Mouse (Mus musculus): ENCODE results near the gene Ubl5. TPM values are rescaled to one million over a fixed set of nuclear protein-coding genes. Genes with fewer than 3 reads are reported as not detected.

Ubl5 gene
- polyA plus RNA-seq, 1 experiment from 2014 or later: 338 TPM

DNA sequence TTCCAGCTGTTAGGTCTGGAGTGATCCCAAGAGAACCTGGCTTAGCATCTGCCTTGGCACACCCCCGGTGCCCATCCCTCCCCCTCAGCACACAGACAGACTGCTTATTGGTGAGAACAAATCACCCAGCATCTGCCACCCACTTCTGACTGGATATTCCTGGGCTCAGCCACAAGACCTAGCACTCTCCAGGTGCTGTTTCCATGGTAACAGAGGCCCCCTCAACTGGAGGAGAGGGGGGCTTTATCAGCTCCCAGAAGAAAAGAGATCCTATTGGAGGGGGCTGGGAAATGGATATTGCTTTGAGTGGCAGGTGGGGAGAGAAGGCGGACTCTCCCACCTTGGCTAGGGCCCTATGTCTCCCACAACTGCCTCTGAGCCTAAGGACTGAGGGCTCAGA, 21.3 kb downstream of the Ubl5 start:
- 88% methylated on average over 2 of the region's 2 CpGs for WGBS (ENCODE audit: insufficient replicate concordance)
- ATAC-seq (replicated peaks; ENCODE audit: insufficient number of reproducible peaks, low FRiP score, low TSS enrichment): no peak
- no peaks in the 10 kb centered on the region for H3K9me3 ChIP-seq (replicated peaks; ENCODE audit: control insufficient read depth, low read length)
- no peak overlapping the region for H3K4me3 ChIP-seq (ENCODE audit: low read depth, low read length)
- no peaks in the 10 kb centered on the region for H3K27me3 ChIP-seq (ENCODE audit: control insufficient read depth, insufficient read depth, low read length)
- no peaks in the 10 kb centered on the region; the same call in 1 of the 2 replicates for H3K4me1 ChIP-seq (ENCODE audit: control insufficient read depth, insufficient read depth, low read length)
- peaks cover 22% of the 10 kb centered on the region for H3K36me3 ChIP-seq (ENCODE audit: control insufficient read depth, insufficient read depth, low read length)
- no peak overlapping the region for H3K9ac ChIP-seq (ENCODE audit: low read depth, low read length)
- no peak overlapping the region for H3K4me2 ChIP-seq
- H3K27ac ChIP-seq (ENCODE audit: low read depth, low read length): no peak overlapping the region

DNA sequence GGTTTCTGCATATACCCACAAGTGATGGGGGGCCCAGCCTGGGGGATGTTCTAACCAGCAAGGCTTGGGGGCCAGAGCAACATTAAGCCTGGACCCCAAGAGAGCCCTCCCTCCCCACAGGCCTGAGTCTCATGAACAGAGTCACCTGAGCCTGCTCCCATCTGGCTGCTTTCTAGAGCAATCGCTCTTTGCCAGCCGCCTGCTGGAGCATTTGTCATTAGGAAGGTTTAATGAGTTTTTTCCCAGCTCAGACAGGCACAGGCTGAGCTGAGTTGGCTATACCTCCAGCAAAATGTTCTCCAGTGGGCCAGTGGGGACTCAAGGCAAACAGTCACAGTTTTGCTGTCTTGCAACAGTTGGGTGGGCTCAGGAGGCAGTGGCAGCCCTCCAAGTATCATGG, 21.7 kb downstream of the Ubl5 start:
- no peak overlapping the region for H3K4me3 ChIP-seq (ENCODE audit: low read depth, low read length)
- no peak overlapping the region for H3K9ac ChIP-seq (ENCODE audit: low read depth, low read length)
- WGBS (ENCODE audit: insufficient replicate concordance): 82% methylated on average over 2 of the region's 2 CpGs
- no peak overlapping the region for H3K27ac ChIP-seq (ENCODE audit: low read depth, low read length)
- ATAC-seq (replicated peaks; ENCODE audit: insufficient number of reproducible peaks, low FRiP score, low TSS enrichment): no peak
- H3K4me2 ChIP-seq: no peak overlapping the region
- H3K27me3 ChIP-seq (ENCODE audit: control insufficient read depth, insufficient read depth, low read length): no peaks in the 10 kb centered on the region
- peaks cover 22% of the 10 kb centered on the region for H3K36me3 ChIP-seq (ENCODE audit: control insufficient read depth, insufficient read depth, low read length)
- H3K9me3 ChIP-seq (replicated peaks; ENCODE audit: control insufficient read depth, low read length): no peaks in the 10 kb centered on the region
- no peaks in the 10 kb centered on the region; the same call in 1 of the 2 replicates for H3K4me1 ChIP-seq (ENCODE audit: control insufficient read depth, insufficient read depth, low read length)

DNA sequence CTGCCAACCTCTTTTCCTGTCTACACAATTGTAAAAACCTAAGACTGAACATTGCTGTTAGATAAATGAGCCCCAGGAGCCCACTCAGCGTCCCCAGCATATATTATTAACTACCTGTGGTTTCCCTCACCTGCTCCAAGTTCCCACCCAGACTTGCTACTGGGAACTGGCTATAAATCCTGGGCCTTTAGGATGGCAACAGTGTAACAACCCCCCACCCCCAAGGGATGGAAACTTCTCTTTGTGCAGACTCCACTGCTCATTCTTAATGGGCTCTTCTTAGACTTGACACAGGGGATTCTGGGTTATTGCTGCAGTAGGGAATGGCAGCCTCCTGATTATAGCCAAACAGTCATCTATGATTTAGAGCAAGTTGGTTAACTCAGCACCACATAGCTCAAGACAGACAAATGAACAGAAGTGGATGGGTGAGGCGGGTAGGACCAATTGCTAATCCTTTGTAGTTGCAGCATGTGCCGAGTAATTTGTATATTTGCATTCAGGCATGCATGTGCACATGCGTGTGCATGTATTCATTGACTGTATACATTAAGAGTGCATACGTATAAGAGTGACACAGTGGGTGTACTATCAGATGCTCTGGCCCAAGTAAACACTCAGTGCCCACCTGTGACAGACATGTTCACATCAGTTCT, 22.4 kb downstream of the Ubl5 start:
- ATAC-seq (replicated peaks; ENCODE audit: insufficient number of reproducible peaks, low FRiP score, low TSS enrichment): no peak
- H3K9me3 ChIP-seq (replicated peaks; ENCODE audit: control insufficient read depth, low read length): no peaks in the 10 kb centered on the region
- no peak overlapping the region for H3K4me2 ChIP-seq
- 78% methylated on average over 5 of the region's 5 CpGs for WGBS (ENCODE audit: insufficient replicate concordance)
- H3K36me3 ChIP-seq (ENCODE audit: control insufficient read depth, insufficient read depth, low read length): peaks cover 18% of the 10 kb centered on the region
- H3K9ac ChIP-seq (ENCODE audit: low read depth, low read length): no peak overlapping the region
- H3K27me3 ChIP-seq (ENCODE audit: control insufficient read depth, insufficient read depth, low read length): no peaks in the 10 kb centered on the region
- H3K27ac ChIP-seq (ENCODE audit: low read depth, low read length): no peak overlapping the region
- no peak overlapping the region for H3K4me3 ChIP-seq (ENCODE audit: low read depth, low read length)
- H3K4me1 ChIP-seq (ENCODE audit: control insufficient read depth, insufficient read depth, low read length): no peaks in the 10 kb centered on the region; the same call in 1 of the 2 replicates

DNA sequence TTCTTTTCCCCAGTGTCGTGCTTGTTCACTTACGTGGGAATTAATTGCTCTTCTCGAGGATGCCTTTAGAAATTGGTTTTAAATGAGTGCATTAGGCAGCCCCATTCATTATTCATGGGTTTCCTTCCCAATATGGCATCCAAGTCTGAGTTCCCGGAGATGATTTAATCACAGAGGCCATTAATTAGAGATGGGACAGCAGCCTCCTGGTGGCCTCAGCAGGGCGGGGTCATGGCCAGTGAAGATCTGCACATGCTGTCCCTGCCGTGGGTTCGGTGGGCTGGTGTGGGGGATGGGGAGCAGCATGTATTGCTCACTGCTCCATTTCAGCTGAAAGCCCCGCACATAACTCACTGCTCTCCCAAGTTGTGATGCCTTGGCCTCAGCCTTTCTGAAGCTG, 23.2 kb downstream of the Ubl5 start:
- no peak for ATAC-seq (replicated peaks; ENCODE audit: insufficient number of reproducible peaks, low FRiP score, low TSS enrichment)
- no peak overlapping the region for H3K9ac ChIP-seq (ENCODE audit: low read depth, low read length)
- no peak overlapping the region for H3K4me2 ChIP-seq
- H3K4me3 ChIP-seq (ENCODE audit: low read depth, low read length): no peak overlapping the region
- peaks cover 18% of the 10 kb centered on the region for H3K36me3 ChIP-seq (ENCODE audit: control insufficient read depth, insufficient read depth, low read length)
- no peak overlapping the region for H3K27ac ChIP-seq (ENCODE audit: low read depth, low read length)
- no peaks in the 10 kb centered on the region for H3K27me3 ChIP-seq (ENCODE audit: control insufficient read depth, insufficient read depth, low read length)
- H3K4me1 ChIP-seq (ENCODE audit: control insufficient read depth, insufficient read depth, low read length): no peaks in the 10 kb centered on the region; the same call in 1 of the 2 replicates
- H3K9me3 ChIP-seq (replicated peaks; ENCODE audit: control insufficient read depth, low read length): no peaks in the 10 kb centered on the region
- WGBS (ENCODE audit: insufficient replicate concordance): 38% methylated on average over 8 of the region's 8 CpGs

DNA sequence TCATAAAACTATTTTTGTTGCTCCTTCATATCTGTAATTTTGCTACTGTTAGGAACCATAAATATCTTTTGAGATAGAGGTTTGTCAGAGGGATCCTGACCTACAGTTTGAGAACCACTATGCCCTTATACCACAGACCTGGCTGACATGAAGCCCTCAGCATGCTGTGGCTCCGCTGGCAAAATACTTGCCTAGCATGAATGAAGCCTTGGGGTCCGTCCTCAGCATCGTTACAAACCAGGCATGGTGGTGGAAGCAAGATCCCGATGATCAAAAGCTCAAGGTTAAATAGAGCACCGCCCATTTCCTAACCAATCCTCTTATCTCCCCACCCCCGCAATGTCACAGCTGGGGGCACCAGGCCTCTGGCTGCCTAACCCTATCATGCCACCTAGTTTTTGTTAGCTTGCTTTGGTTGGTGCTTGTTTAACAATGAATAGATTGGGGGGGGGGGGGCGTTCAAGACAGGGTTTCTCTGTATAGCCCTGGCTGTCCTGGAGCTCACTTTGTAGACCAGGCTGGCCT, 23.9 kb downstream of the Ubl5 start:
- ATAC-seq (replicated peaks; ENCODE audit: insufficient number of reproducible peaks, low FRiP score, low TSS enrichment): no peak
- Histone ChIP-seq H3K4me3 (ENCODE audit: low read depth, low read length) (no peak overlapping the region), H3K9ac (ENCODE audit: low read depth, low read length) (no peak overlapping the region), H3K4me1 (ENCODE audit: control insufficient read depth, insufficient read depth, low read length) (no peaks in the 10 kb centered on the region; the same call in 1 of the 2 replicates), H3K36me3 (ENCODE audit: control insufficient read depth, insufficient read depth, low read length) (peaks cover 16% of the 10 kb centered on the region), H3K27ac (ENCODE audit: low read depth, low read length) (no peak overlapping the region), H3K9me3 (replicated peaks; ENCODE audit: control insufficient read depth, low read length) (no peaks in the 10 kb centered on the region), H3K4me2 (no peak overlapping the region), H3K27me3 (ENCODE audit: control insufficient read depth, insufficient read depth, low read length) (no peaks in the 10 kb centered on the region)
- WGBS (ENCODE audit: insufficient replicate concordance): 9% methylated on average over 7 of the region's 7 CpGs

DNA sequence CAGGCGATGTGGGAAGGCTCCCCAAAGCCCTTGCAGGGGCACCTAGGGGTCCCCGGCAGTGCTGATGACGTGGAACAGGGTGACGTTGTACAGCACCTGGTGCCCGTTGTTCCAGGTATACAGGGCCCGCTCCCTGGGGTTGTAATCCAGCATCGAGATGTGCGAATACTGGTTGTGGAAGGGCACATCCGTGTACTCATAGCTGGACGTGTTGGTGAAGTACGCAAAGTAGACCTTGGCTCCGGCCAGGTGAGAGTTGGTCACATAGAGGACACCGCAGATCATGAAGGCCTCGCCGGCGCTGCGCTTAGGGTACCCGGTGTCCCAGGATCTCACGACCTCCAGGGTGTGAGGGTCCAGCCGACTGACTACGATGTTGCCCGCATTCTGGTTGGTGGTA, 25.4 kb downstream of the Ubl5 start:
- no peak overlapping the region for H3K27ac ChIP-seq (ENCODE audit: low read depth, low read length)
- no peaks in the 10 kb centered on the region; the same call in 1 of the 2 replicates for H3K4me1 ChIP-seq (ENCODE audit: control insufficient read depth, insufficient read depth, low read length)
- peaks cover 8% of the 10 kb centered on the region for H3K36me3 ChIP-seq (ENCODE audit: control insufficient read depth, insufficient read depth, low read length)
- no peak for ATAC-seq (replicated peaks; ENCODE audit: insufficient number of reproducible peaks, low FRiP score, low TSS enrichment)
- no peak overlapping the region for H3K4me3 ChIP-seq (ENCODE audit: low read depth, low read length)
- H3K4me2 ChIP-seq: no peak overlapping the region
- no peak overlapping the region for H3K9ac ChIP-seq (ENCODE audit: low read depth, low read length)
- WGBS (ENCODE audit: insufficient replicate concordance): 89% methylated on average over 22 of the region's 22 CpGs
- H3K9me3 ChIP-seq (replicated peaks; ENCODE audit: control insufficient read depth, low read length): no peaks in the 10 kb centered on the region
- no peaks in the 10 kb centered on the region for H3K27me3 ChIP-seq (ENCODE audit: control insufficient read depth, insufficient read depth, low read length)

DNA sequence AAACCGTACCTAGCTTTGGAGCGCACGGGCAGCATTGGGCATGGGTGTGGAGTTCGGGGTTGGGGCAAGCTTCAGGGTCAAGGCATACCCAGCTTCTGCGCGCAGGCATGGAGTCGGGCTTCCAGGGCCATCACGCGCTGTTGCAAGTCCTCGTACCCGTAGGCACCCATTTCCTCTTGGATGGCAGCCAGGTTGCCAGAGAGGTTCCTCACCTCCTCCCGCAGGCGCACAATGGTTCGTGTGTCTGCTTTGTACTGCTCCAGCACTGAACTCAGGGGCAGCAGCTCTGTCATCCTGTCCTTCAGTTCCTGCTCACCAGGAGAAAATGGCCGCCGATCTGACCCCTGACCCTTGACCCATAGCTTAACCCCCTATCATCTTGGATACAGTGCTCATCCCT, 29.4 kb downstream of the Ubl5 start:
- WGBS (ENCODE audit: insufficient replicate concordance): 73% methylated on average over 16 of the region's 16 CpGs
- H3K27ac ChIP-seq (ENCODE audit: low read depth, low read length): no peak overlapping the region
- no peak for ATAC-seq (replicated peaks; ENCODE audit: insufficient number of reproducible peaks, low FRiP score, low TSS enrichment)
- H3K36me3 ChIP-seq (ENCODE audit: control insufficient read depth, insufficient read depth, low read length): no peaks in the 10 kb centered on the region
- no peak overlapping the region for H3K4me3 ChIP-seq (ENCODE audit: low read depth, low read length)
- no peaks in the 10 kb centered on the region for H3K27me3 ChIP-seq (ENCODE audit: control insufficient read depth, insufficient read depth, low read length)
- H3K9me3 ChIP-seq (replicated peaks; ENCODE audit: control insufficient read depth, low read length): no peaks in the 10 kb centered on the region
- no peak overlapping the region for H3K9ac ChIP-seq (ENCODE audit: low read depth, low read length)
- no peaks in the 10 kb centered on the region for H3K4me1 ChIP-seq (ENCODE audit: control insufficient read depth, insufficient read depth, low read length)
- H3K4me2 ChIP-seq: no peak overlapping the region

DNA sequence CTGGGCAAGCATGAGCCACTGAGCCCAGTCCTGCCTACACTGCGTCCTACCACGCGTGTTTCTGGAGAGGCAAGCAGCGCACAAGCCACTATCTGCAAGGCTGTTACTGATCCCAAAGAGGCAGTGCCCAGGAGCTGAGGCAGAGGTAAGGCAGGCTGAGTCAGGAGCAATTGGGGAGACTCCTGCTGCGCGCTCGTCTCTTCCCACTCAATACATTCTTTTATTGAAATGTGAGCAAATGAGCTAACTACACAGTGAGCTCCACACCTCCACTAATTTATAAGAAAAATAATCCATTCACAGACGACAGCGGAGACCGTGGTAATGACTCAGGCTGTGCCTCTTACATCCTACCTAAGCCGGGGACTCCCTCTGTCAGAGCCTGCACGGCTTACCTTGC, 35.2 kb downstream of the Ubl5 start:
- no peaks in the 10 kb centered on the region for H3K4me1 ChIP-seq (ENCODE audit: control insufficient read depth, insufficient read depth, low read length)
- no peaks in the 10 kb centered on the region for H3K36me3 ChIP-seq (ENCODE audit: control insufficient read depth, insufficient read depth, low read length)
- ATAC-seq (replicated peaks; ENCODE audit: insufficient number of reproducible peaks, low FRiP score, low TSS enrichment): no peak
- 91% methylated on average over 12 of the region's 12 CpGs for WGBS (ENCODE audit: insufficient replicate concordance)
- H3K9me3 ChIP-seq (replicated peaks; ENCODE audit: control insufficient read depth, low read length): no peaks in the 10 kb centered on the region
- no peak overlapping the region for H3K9ac ChIP-seq (ENCODE audit: low read depth, low read length)
- no peak overlapping the region for H3K4me2 ChIP-seq
- no peaks in the 10 kb centered on the region for H3K27me3 ChIP-seq (ENCODE audit: control insufficient read depth, insufficient read depth, low read length)
- no peak overlapping the region for H3K4me3 ChIP-seq (ENCODE audit: low read depth, low read length)
- H3K27ac ChIP-seq (ENCODE audit: low read depth, low read length): no peak overlapping the region

DNA sequence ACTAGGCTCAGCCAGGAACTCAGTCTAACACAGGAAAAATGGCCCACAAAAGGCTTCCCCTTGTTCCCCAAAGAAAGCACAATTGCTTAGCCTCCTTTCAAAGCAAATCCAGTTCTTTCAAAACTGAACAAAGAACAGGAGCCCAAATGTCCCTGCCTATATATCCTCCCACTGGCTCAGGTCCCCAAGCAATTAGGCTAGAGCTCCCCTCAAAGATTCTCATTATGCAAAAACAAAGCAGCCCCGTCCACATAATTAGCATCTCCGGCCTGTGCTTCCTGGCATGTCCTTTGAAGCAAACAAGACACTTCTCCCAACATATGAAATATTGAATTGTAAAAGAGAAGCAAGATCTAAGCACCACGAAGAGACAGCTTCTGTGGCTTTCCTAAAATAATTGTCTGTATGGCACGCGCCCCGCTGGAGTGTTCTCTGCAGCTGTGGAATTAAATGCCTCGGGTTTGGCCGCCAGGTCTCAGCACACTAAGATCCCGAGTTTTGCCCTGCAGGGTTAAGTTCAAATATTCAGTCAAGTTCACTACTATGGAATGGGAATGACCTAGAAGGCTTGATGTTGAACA, 37.8 kb downstream of the Ubl5 start:
- Histone ChIP-seq H3K36me3 (ENCODE audit: control insufficient read depth, insufficient read depth, low read length) (no peaks in the 10 kb centered on the region), H3K4me1 (ENCODE audit: control insufficient read depth, insufficient read depth, low read length) (no peaks in the 10 kb centered on the region), H3K9ac (ENCODE audit: low read depth, low read length) (no peak overlapping the region), H3K9me3 (replicated peaks; ENCODE audit: control insufficient read depth, low read length) (no peaks in the 10 kb centered on the region), H3K4me3 (ENCODE audit: low read depth, low read length) (no peak overlapping the region), H3K4me2 (no peak overlapping the region), H3K27ac (ENCODE audit: low read depth, low read length) (no peak overlapping the region), H3K27me3 (ENCODE audit: control insufficient read depth, insufficient read depth, low read length) (no peaks in the 10 kb centered on the region)
- WGBS (ENCODE audit: insufficient replicate concordance): 82% methylated on average over 9 of the region's 9 CpGs
- no peak for ATAC-seq (replicated peaks; ENCODE audit: insufficient number of reproducible peaks, low FRiP score, low TSS enrichment)
